Comparison of ENCODE assay signal across 22 mouse cellular contexts in genomic region chr1:36628585-36628984, GRCm38 (mm10). TPM values are rescaled to one million over a fixed set of nuclear protein-coding genes. Genes with fewer than 3 reads are reported as not detected.
A peak's percentile ranks its signal among the peaks of the same experiment; 100 is the strongest.
DNase-seq lines count a peak whose midpoint lies in the region; ATAC-seq and TF ChIP-seq lines count a peak whose summit lies in the region.
"Had no signal": no experiment of that assay in that cellular context is flagged by ENCODE, and none has a peak within 500 bp of the region (broad histone marks: within the 10 kb centered on the region; RNA-seq: fewer than 3 reads in every experiment).

No protein-coding gene starts in this region.

- no peaks in the 10 kb centered on the region for H3K9me3 ChIP-seq in kidney, embryonic 16.5 days (ENCODE audit: low read length)
- H3K9me3 ChIP-seq in midbrain, postnatal 0 days (ENCODE audit: low read length) = peaks cover 7% of the 10 kb centered on the region; the same call in 1 of the 2 replicates
- no peaks in the 10 kb centered on the region for H3K9me3 ChIP-seq in midbrain, embryonic 10.5 days (replicated peaks)
- H3K9me3 ChIP-seq: midbrain, embryonic 12.5 days had no signal

- H3K27me3 ChIP-seq in kidney, embryonic 16.5 days (ENCODE audit: insufficient read depth, low read length) = no peaks in the 10 kb centered on the region
- no peaks in the 10 kb centered on the region for H3K27me3 ChIP-seq in midbrain, postnatal 0 days (ENCODE audit: insufficient read depth, low read length)
- no peaks in the 10 kb centered on the region for H3K27me3 ChIP-seq in midbrain, embryonic 10.5 days (ENCODE audit: low read depth, poor library complexity, severe bottlenecking)
- H3K27me3 ChIP-seq: midbrain, embryonic 12.5 days had no signal

- no peak overlapping the region for H3K9ac ChIP-seq in kidney, embryonic 16.5 days (replicated peaks; ENCODE audit: low read length)
- H3K9ac ChIP-seq in midbrain, postnatal 0 days (replicated peaks; ENCODE audit: low read length, poor library complexity, severe bottlenecking) = no peak overlapping the region
- H3K9ac ChIP-seq: midbrain, embryonic 12.5 days had no signal

- 37% methylated on average over 8 of the region's 8 CpGs for WGBS in kidney, embryonic 16.5 days
- 39% methylated on average over 8 of the region's 8 CpGs for WGBS in midbrain, postnatal 0 days
- 65% methylated on average over 8 of the region's 8 CpGs for WGBS in midbrain, embryonic 10.5 days

- TF ChIP-seq CTCF in gastrocnemius, adult 2 months (IDR thresholded peaks at IDR 0.05) = no peak
- TF ChIP-seq CTCF in midbrain, postnatal 0 days (IDR thresholded peaks at IDR 0.05) = no peak

- no peak for ATAC-seq in kidney, embryonic 16.5 days (ENCODE audit: low FRiP score, low TSS enrichment)
- no peak for ATAC-seq in midbrain, postnatal 0 days (ENCODE audit: low FRiP score)

- no peak for DNase-seq in gastrocnemius, adult 2 months
- no peak for DNase-seq in gastrocnemius, postnatal 10 days
- no peak for DNase-seq in kidney, postnatal 14 days
- DNase-seq in midbrain, postnatal 0 days (ENCODE audit: low spot score) = peak; percentile 32
- DNase-seq in midbrain, embryonic 10.5 days (ENCODE audit: low spot score) = no peak
- no peak for DNase-seq in adrenal gland, adult 8-10 months
- DNase-seq: cerebellum, adult 11 months; cerebellum, postnatal 25 days; kidney, adult 2 months; kidney, postnatal 4 days; layer of hippocampus, postnatal 36 days; left cerebral cortex, postnatal 4 days; lung, adult 2 months; right cerebral cortex, adult 18-20 months; spleen, adult 18-20 months; thymus, postnatal 4 days had no signal

- no peak overlapping the region for H3K4me3 ChIP-seq in gastrocnemius, adult 2 months
- no peak overlapping the region for H3K4me3 ChIP-seq in kidney, embryonic 16.5 days (ENCODE audit: low read length)
- no peak overlapping the region for H3K4me3 ChIP-seq in midbrain, postnatal 0 days (ENCODE audit: low read depth, low read length)
- H3K4me3 ChIP-seq in midbrain, embryonic 10.5 days = no peak overlapping the region
- H3K4me3 ChIP-seq: embryonic facial prominence, embryonic 10.5 days; erythroblast, embryonic 14.5 days; midbrain, embryonic 12.5 days; myocyte had no signal

- peak overlapping the region; percentile 24; the same call in 1 of the 2 replicates for H3K27ac ChIP-seq in gastrocnemius, adult 2 months
- H3K27ac ChIP-seq in kidney, embryonic 16.5 days (ENCODE audit: low read length) = peak overlapping the region; percentile 25; the same call in 1 of the 2 replicates
- no peak overlapping the region for H3K27ac ChIP-seq in midbrain, postnatal 0 days (ENCODE audit: low read depth, low read length)
- H3K27ac ChIP-seq in midbrain, embryonic 10.5 days (replicated peaks) = no peak overlapping the region
- H3K27ac ChIP-seq: embryonic facial prominence, embryonic 10.5 days; midbrain, embryonic 12.5 days had no signal

- no peaks in the 10 kb centered on the region for H3K36me3 ChIP-seq in kidney, embryonic 16.5 days (ENCODE audit: insufficient read depth, low read length)
- H3K36me3 ChIP-seq in midbrain, postnatal 0 days (ENCODE audit: insufficient read depth, low read length) = no peaks in the 10 kb centered on the region
- no peaks in the 10 kb centered on the region for H3K36me3 ChIP-seq in midbrain, embryonic 10.5 days
- H3K36me3 ChIP-seq: embryonic facial prominence, embryonic 10.5 days; midbrain, embryonic 12.5 days had no signal

- intact Hi-C loops in gastrocnemius, adult 2 months (cut with DNase I) = no loop called here

- no peak overlapping the region for H3K4me2 ChIP-seq in kidney, embryonic 16.5 days (replicated peaks; ENCODE audit: low read depth, low read length)
- no peak overlapping the region for H3K4me2 ChIP-seq in midbrain, postnatal 0 days (ENCODE audit: low read depth, low read length, poor library complexity, severe bottlenecking)
- H3K4me2 ChIP-seq: midbrain, embryonic 12.5 days had no signal

- peaks cover 14% of the 10 kb centered on the region for H3K4me1 ChIP-seq in kidney, embryonic 16.5 days (ENCODE audit: insufficient read depth, low read length)
- no peaks in the 10 kb centered on the region for H3K4me1 ChIP-seq in midbrain, postnatal 0 days (ENCODE audit: insufficient read depth, low read length)
- peaks cover 25% of the 10 kb centered on the region for H3K4me1 ChIP-seq in midbrain, embryonic 10.5 days
- H3K4me1 ChIP-seq: midbrain, embryonic 12.5 days had no signal

RNA-seq across cellular contexts. Expression of gene Fam178b, which starts 54.4 kb away (rescaled TPM):
- under 1 TPM in 1 of 2 experiments, not detected in 1; 0.48 TPM for total RNA-seq in gastrocnemius, adult 2 months (2021)
- total RNA-seq in gastrocnemius, postnatal 10 days (2021) = 1 to 10 TPM; 3.0 to 3.1 TPM
- 1.2 and 1.8 TPM in 2 replicates for polyA plus RNA-seq in kidney, embryonic 16.5 days (2015; fragmentation: Nextera tagmentation; extraction: Ambion mirVana)
- total RNA-seq in midbrain, postnatal 0 days (2014; rRNA removed) = not detected in 2 replicates
- polyA plus RNA-seq in midbrain, postnatal 0 days (2015; fragmentation: Nextera tagmentation; extraction: Ambion mirVana) = 0.20 and 0.32 TPM in 2 replicates
- 0.33 and 0.50 TPM in 2 replicates for polyA plus RNA-seq in midbrain, embryonic 10.5 days (2016; fragmentation: Nextera tagmentation; extraction: Ambion mirVana)
- 1 to 10 TPM in 1 of 4 experiments, under 1 TPM in 2, not detected in 1; 0.52 to 1.4 (median 0.59) TPM for total RNA-seq in adrenal gland, adult 8-10 months (2022)
- total RNA-seq: hematopoietic stem cell, adult 5-6 weeks; layer of hippocampus, postnatal 36 days; left cerebral cortex, postnatal 4 days had no signal
- polyA plus RNA-seq: midbrain, embryonic 12.5 days had no signal

Comparison
In these comparisons a context has a peak if more than half of its experiments do, and no peak if none do; other contexts are left out.
1. H3K27ac ChIP-seq: peak in gastrocnemius, adult 2 months (single experiment) and kidney, embryonic 16.5 days (single experiment); none in midbrain, postnatal 0 days (single experiment) and midbrain, embryonic 10.5 days (single experiment).